Comparison of ENCODE assay signal across 30 mouse cellular contexts in the genomic region with DNA sequence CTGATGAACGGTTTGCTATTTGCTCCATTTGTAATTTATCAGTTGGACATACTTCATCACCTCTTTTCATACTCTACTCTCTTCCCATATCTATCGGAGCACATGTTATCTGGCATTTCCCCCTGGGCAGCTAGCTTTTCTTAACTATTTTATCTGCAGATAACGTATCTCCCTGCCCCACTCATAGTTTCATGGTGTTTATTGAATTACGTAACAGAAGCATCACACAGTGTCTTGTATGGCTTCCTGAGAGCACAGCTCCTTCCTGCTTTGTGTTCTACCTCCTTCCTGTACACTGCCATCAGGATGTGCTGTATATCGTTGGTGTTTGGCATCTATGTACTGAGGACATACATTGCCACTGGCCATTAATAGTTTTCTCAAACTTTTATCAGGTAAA.
"Had no signal": no experiment of that assay in that cellular context is flagged by ENCODE, and none has a peak within 500 bp of the region (broad histone marks: within the 10 kb centered on the region; RNA-seq: fewer than 3 reads in every experiment).

No protein-coding gene starts in this region.

- H3K9me3 ChIP-seq: limb, embryonic 10.5 days; limb, embryonic 12.5 days; limb, embryonic 13.5 days; limb, embryonic 15.5 days; liver, embryonic 12.5 days; liver, embryonic 13.5 days; liver, embryonic 15.5 days; lung, embryonic 15.5 days; midbrain, embryonic 10.5 days; midbrain, embryonic 12.5 days; midbrain, embryonic 13.5 days; midbrain, embryonic 15.5 days; neural tube, embryonic 12.5 days; neural tube, embryonic 13.5 days had no signal

- H3K9ac ChIP-seq: limb, embryonic 12.5 days; limb, embryonic 13.5 days; limb, embryonic 15.5 days; liver, embryonic 12.5 days; liver, embryonic 13.5 days; liver, embryonic 14.5 days; liver, embryonic 15.5 days; lung, embryonic 14.5 days; lung, embryonic 15.5 days; midbrain, embryonic 12.5 days; midbrain, embryonic 13.5 days; midbrain, embryonic 15.5 days; neural tube, embryonic 12.5 days; neural tube, embryonic 13.5 days had no signal

- H3K4me2 ChIP-seq: limb, embryonic 12.5 days; limb, embryonic 13.5 days; limb, embryonic 15.5 days; liver, embryonic 12.5 days; liver, embryonic 13.5 days; liver, embryonic 15.5 days; lung, embryonic 14.5 days; lung, embryonic 15.5 days; midbrain, embryonic 11.5 days; midbrain, embryonic 12.5 days; midbrain, embryonic 13.5 days; midbrain, embryonic 15.5 days; neural tube, embryonic 12.5 days; neural tube, embryonic 13.5 days had no signal

- H3K4me1 ChIP-seq: liver, embryonic 12.5 days; liver, embryonic 13.5 days; liver, embryonic 15.5 days; lung, embryonic 15.5 days; megakaryocyte, embryonic 14.5 days; midbrain, embryonic 15.5 days; neural tube, embryonic 13.5 days had no signal

- H3K4me3 ChIP-seq: left cerebral cortex, adult 2 months; limb, embryonic 10.5 days; limb, embryonic 12.5 days; limb, embryonic 13.5 days; limb, embryonic 15.5 days; liver, embryonic 12.5 days; liver, embryonic 13.5 days; liver, embryonic 15.5 days; lung, embryonic 15.5 days; megakaryocyte, embryonic 14.5 days; midbrain, embryonic 10.5 days; midbrain, embryonic 12.5 days; midbrain, embryonic 13.5 days; midbrain, embryonic 15.5 days; myocyte; neural tube, embryonic 12.5 days; neural tube, embryonic 13.5 days had no signal

- ATAC-seq: liver, embryonic 12.5 days; midbrain, embryonic 13.5 days; midbrain, embryonic 15.5 days; midbrain, embryonic 16.5 days had no signal

- DNase-seq: left cerebral cortex, postnatal 4 days; liver; liver, embryonic 13.5 days; lung, adult 18-20 months; lung, embryonic 14.5 days; lung, postnatal 10 days; lung, postnatal 14 days; lung, postnatal 36 days; lung, postnatal 4 days; midbrain, embryonic 14.5 days had no signal

- H3K36me3 ChIP-seq: limb, embryonic 12.5 days; limb, embryonic 15.5 days; liver, embryonic 12.5 days; liver, embryonic 13.5 days; liver, embryonic 15.5 days; lung, embryonic 15.5 days; midbrain, embryonic 10.5 days; midbrain, embryonic 12.5 days; midbrain, embryonic 13.5 days; midbrain, embryonic 15.5 days; neural tube, embryonic 12.5 days; neural tube, embryonic 13.5 days had no signal

- H3K27me3 ChIP-seq: limb, embryonic 12.5 days; limb, embryonic 13.5 days; limb, embryonic 15.5 days; liver, embryonic 12.5 days; liver, embryonic 13.5 days; liver, embryonic 15.5 days; lung, embryonic 15.5 days; megakaryocyte, embryonic 14.5 days; midbrain, embryonic 12.5 days; midbrain, embryonic 13.5 days; midbrain, embryonic 15.5 days; neural tube, embryonic 12.5 days; neural tube, embryonic 13.5 days had no signal

- H3K27ac ChIP-seq: left cerebral cortex, adult 2 months; limb, embryonic 10.5 days; limb, embryonic 12.5 days; limb, embryonic 13.5 days; limb, embryonic 15.5 days; liver, embryonic 12.5 days; liver, embryonic 13.5 days; liver, embryonic 14.5 days; liver, embryonic 15.5 days; lung, embryonic 15.5 days; macrophage; midbrain, embryonic 10.5 days; midbrain, embryonic 12.5 days; midbrain, embryonic 13.5 days; midbrain, embryonic 15.5 days; neural tube, embryonic 12.5 days; neural tube, embryonic 13.5 days had no signal
